Mouse (Mus musculus) heart, embryonic 10.5 days (tissue): ENCODE data around the gene Lingo4. TPM values are rescaled to one million over a fixed set of nuclear protein-coding genes. Genes with fewer than 3 reads are reported as not detected.

Source experiments
- DNase-seq: peaks from one replicate; pipeline ENCODE4 v3.0.0-alpha.2; 2017; ENCODE audit warnings: low spot score
- H3K27ac ChIP-seq: fragments of 300-500 bp; sonication (generic); 2 replicates; pipeline ENCODE4 v1.5.1; 2016; ENCODE audit warnings: mild to moderate bottlenecking
- H3K27me3 ChIP-seq: fragments of 300-500 bp; sonication (generic); 2 replicates; pipeline ENCODE4 v1.6.1; 2016; ENCODE audit warnings: mild to moderate bottlenecking; ENCODE audit not compliant: poor library complexity, insufficient read depth, severe bottlenecking
- H3K36me3 ChIP-seq: fragments of 300-500 bp; sonication (generic); 2 replicates; pipeline ENCODE4 v1.6.1; 2016; ENCODE audit warnings: mild to moderate bottlenecking, moderate library complexity
- H3K4me1 ChIP-seq: fragments of 300-500 bp; sonication (generic); 2 replicates; pipeline ENCODE4 v1.6.1; 2016; ENCODE audit warnings: mild to moderate bottlenecking
- H3K4me3 ChIP-seq: fragments of 300-500 bp; sonication (generic); 2 replicates; pipeline ENCODE4 v1.5.1; 2016; ENCODE audit warnings: mild to moderate bottlenecking, moderate library complexity
- H3K9me3 ChIP-seq: fragments of 300-500 bp; sonication (generic); 2 replicates; pipeline ENCODE4 v1.6.1; 2016; ENCODE audit warnings: mild to moderate bottlenecking, moderate library complexity
- WGBS: fragments of 180-500 bp; shearing (Covaris S2); methylation state at CpG from one replicate; pipeline ENCODE4 v1.1.7; 2016; 5-methylcytosine and 5-hydroxymethylcytosine counted together
- polyA plus RNA-seq: library from polyadenylated mRNA; unstranded; fragments of >200 nt; fragmentation: Nextera tagmentation; extraction: Ambion mirVana; gene quantifications from 2 replicates; pipeline ENCODE4 v1.2.1, GENCODE M21; 2016

Gene Lingo4
- not detected in 2 replicates for polyA plus RNA-seq

GRCm38 (mm10) chr3:94398217-94398616 is at the start of gene Lingo4:
Gene Lingo4, plus strand, starts transcription at chr3:94398517.
- 73% methylated on average over 6 of the region's 6 CpGs for WGBS
- no peaks in the 10 kb centered on the region for H3K9me3 ChIP-seq
- no peaks in the 10 kb centered on the region for H3K36me3 ChIP-seq
- H3K27ac ChIP-seq: no peak within 1 kb of the TSS
- H3K4me3 ChIP-seq: peak within 1 kb of the TSS; percentile 50
- H3K27me3 ChIP-seq: peaks cover 70% of the 10 kb centered on the region
- H3K4me1 ChIP-seq: peaks cover 7% of the 10 kb centered on the region
- peak; percentile 57 for DNase-seq

GRCm38 (mm10) chr3:94360812-94361211 is 37.5 kb upstream of the Lingo4 start:
- Histone ChIP-seq H3K9me3 (no peaks in the 10 kb centered on the region), H3K27me3 (peaks cover 46% of the 10 kb centered on the region), H3K36me3 (no peaks in the 10 kb centered on the region), H3K27ac (no peak overlapping the region), H3K4me3 (no peak overlapping the region), H3K4me1 (peaks cover 12% of the 10 kb centered on the region)
- DNase-seq: no peak
- 3% methylated on average over 1 of the region's 1 CpGs for WGBS

- Histone ChIP-seq H3K36me3 (no peaks in the 10 kb centered on the region), H3K4me1 (peaks cover 12% of the 10 kb centered on the region), H3K4me3 (peak within 1 kb of the TSS; percentile 68), H3K27ac (peak within 1 kb of the TSS; percentile 80), H3K27me3 (peaks cover 56% of the 10 kb centered on the region), H3K9me3 (no peaks in the 10 kb centered on the region)
- 40% methylated on average over 7 of the region's 7 CpGs for WGBS
- no peak for DNase-seq
Measured at GRCm38 (mm10) chr3:94362138-94362537, 36.2 kb upstream of the Lingo4 start, which contains the start of gene C2cd4d. Gene C2cd4d, plus strand, starts transcription at chr3:94362438.

GRCm38 (mm10) chr3:94363291-94364153 is 34.8 kb upstream of the Lingo4 start:
- DNase-seq: no peak
- Histone ChIP-seq H3K4me3 (peak overlapping the region; percentile 68), H3K36me3 (no peaks in the 10 kb centered on the region), H3K27ac (peak overlapping the region; percentile 80), H3K27me3 (peaks cover 66% of the 10 kb centered on the region), H3K4me1 (peaks cover 12% of the 10 kb centered on the region), H3K9me3 (no peaks in the 10 kb centered on the region)
- WGBS: 4% methylated on average over 97 of the region's 97 CpGs

- Histone ChIP-seq H3K4me3 (peak overlapping the region; percentile 68), H3K27me3 (peaks cover 66% of the 10 kb centered on the region), H3K27ac (peak overlapping the region; percentile 80), H3K36me3 (no peaks in the 10 kb centered on the region), H3K9me3 (no peaks in the 10 kb centered on the region), H3K4me1 (peaks cover 12% of the 10 kb centered on the region)
- 4% methylated on average over 23 of the region's 23 CpGs for WGBS
- no peak for DNase-seq
Measured at GRCm38 (mm10) chr3:94364154-94364526, 34.2 kb upstream of the Lingo4 start.

GRCm38 (mm10) chr3:94366761-94367160 is 31.6 kb upstream of the Lingo4 start:
- peaks cover 15% of the 10 kb centered on the region for H3K4me1 ChIP-seq
- peaks cover 64% of the 10 kb centered on the region for H3K27me3 ChIP-seq
- peak; percentile 90 for DNase-seq
- H3K9me3 ChIP-seq: no peaks in the 10 kb centered on the region
- no peaks in the 10 kb centered on the region for H3K36me3 ChIP-seq
- no peak overlapping the region for H3K4me3 ChIP-seq
- WGBS: 20% methylated on average over 3 of the region's 3 CpGs
- H3K27ac ChIP-seq: no peak overlapping the region

- Histone ChIP-seq H3K27me3 (peaks cover 63% of the 10 kb centered on the region), H3K36me3 (no peaks in the 10 kb centered on the region), H3K27ac (no peak overlapping the region), H3K4me3 (no peak overlapping the region), H3K9me3 (no peaks in the 10 kb centered on the region), H3K4me1 (peaks cover 20% of the 10 kb centered on the region)
- WGBS: 78% methylated on average over 6 of the region's 6 CpGs
- DNase-seq: no peak
Measured at GRCm38 (mm10) chr3:94367511-94367910, 30.8 kb upstream of the Lingo4 start.

- Histone ChIP-seq H3K9me3 (no peaks in the 10 kb centered on the region), H3K27me3 (peaks cover 63% of the 10 kb centered on the region), H3K27ac (no peak overlapping the region), H3K4me3 (no peak overlapping the region), H3K4me1 (peaks cover 25% of the 10 kb centered on the region), H3K36me3 (no peaks in the 10 kb centered on the region)
- DNase-seq: no peak
- WGBS: 49% methylated on average over 6 of the region's 6 CpGs
Measured at GRCm38 (mm10) chr3:94368631-94369030, 29.7 kb upstream of the Lingo4 start.

- peaks cover 63% of the 10 kb centered on the region for H3K27me3 ChIP-seq
- no peak for DNase-seq
- no peak overlapping the region for H3K4me3 ChIP-seq
- WGBS: 56% methylated on average over 2 of the region's 2 CpGs
- no peaks in the 10 kb centered on the region for H3K9me3 ChIP-seq
- H3K4me1 ChIP-seq: peaks cover 27% of the 10 kb centered on the region
- no peak overlapping the region for H3K27ac ChIP-seq
- H3K36me3 ChIP-seq: no peaks in the 10 kb centered on the region
Measured at GRCm38 (mm10) chr3:94369709-94370108, 28.6 kb upstream of the Lingo4 start.

- Histone ChIP-seq H3K4me3 (peak overlapping the region; percentile 41), H3K36me3 (no peaks in the 10 kb centered on the region), H3K4me1 (peaks cover 27% of the 10 kb centered on the region), H3K27me3 (peaks cover 61% of the 10 kb centered on the region), H3K9me3 (no peaks in the 10 kb centered on the region), H3K27ac (0 out of 2 replicates have a peak overlapping the region, but pooled peaks have one; percentile 5)
- DNase-seq: no peak
- WGBS: 3% methylated on average over 11 of the region's 11 CpGs
Measured at GRCm38 (mm10) chr3:94371637-94372036, 26.7 kb upstream of the Lingo4 start.

GRCm38 (mm10) chr3:94372038-94372437 is 26.3 kb upstream of the Lingo4 start:
- Histone ChIP-seq H3K27me3 (peaks cover 62% of the 10 kb centered on the region), H3K4me3 (peak overlapping the region; percentile 41; the same call in 1 of the 2 replicates), H3K36me3 (no peaks in the 10 kb centered on the region), H3K9me3 (no peaks in the 10 kb centered on the region), H3K27ac (0 out of 2 replicates have a peak overlapping the region, but pooled peaks have one; percentile 5), H3K4me1 (peaks cover 28% of the 10 kb centered on the region)
- DNase-seq: no peak
- WGBS: 0% methylated on average over 3 of the region's 3 CpGs

- Histone ChIP-seq H3K27me3 (peaks cover 66% of the 10 kb centered on the region), H3K27ac (peak within 1 kb of the TSS; percentile 56; the same call in 1 of the 2 replicates), H3K9me3 (no peaks in the 10 kb centered on the region), H3K4me3 (peak within 1 kb of the TSS; percentile 50), H3K36me3 (no peaks in the 10 kb centered on the region), H3K4me1 (peaks cover 33% of the 10 kb centered on the region)
- no peak for DNase-seq
- 9% methylated on average over 5 of the region's 5 CpGs for WGBS
Measured at GRCm38 (mm10) chr3:94372641-94373040, 25.7 kb upstream of the Lingo4 start, which contains the start of gene Rorc. Gene Rorc, plus strand, starts transcription at chr3:94372794.

- Histone ChIP-seq H3K9me3 (no peaks in the 10 kb centered on the region), H3K4me3 (peak overlapping the region; percentile 50), H3K27me3 (peaks cover 66% of the 10 kb centered on the region), H3K27ac (0 out of 2 replicates have a peak overlapping the region, but pooled peaks have one; percentile 56), H3K4me1 (peaks cover 33% of the 10 kb centered on the region), H3K36me3 (no peaks in the 10 kb centered on the region)
- 2% methylated on average over 10 of the region's 10 CpGs for WGBS
- DNase-seq: no peak
Measured at GRCm38 (mm10) chr3:94373090-94373489, 25.2 kb upstream of the Lingo4 start.
